Mouse (Mus musculus): ENCODE measurements around the gene Scamp3. TPM values are rescaled to one million over a fixed set of nuclear protein-coding genes. Genes with fewer than 3 reads are reported as not detected.
"Not testable (repeated sequence)": the region's sequence is repeated elsewhere in the genome, so short reads cannot be mapped to it uniquely, and the experiment has no call there.

Scamp3 gene
- total and polyA plus RNA-seq, 2 experiments, result 9.1 to 120 TPM

GRCm38 (mm10) chr3:89158651-89159050 lies 18.6 kb upstream of the Scamp3 start:
- no peaks in the 10 kb centered on the region for H3K27me3 ChIP-seq (ENCODE audit: control insufficient read depth, insufficient read depth, low read length)
- DNase-seq (ENCODE audit: extremely low read depth, low read depth, low spot score), result no peak
- no peak overlapping the region for H3K27ac ChIP-seq (replicated peaks; ENCODE audit: insufficient read depth, low read depth, low read length)
- H3K4me1 ChIP-seq (ENCODE audit: control insufficient read depth, insufficient read depth, low read length), result peaks cover under 1% of the 10 kb centered on the region; the same call in 1 of the 2 replicates
- H3K79me2 ChIP-seq (ENCODE audit: control insufficient read depth, insufficient read depth, low read length), result no peaks in the 10 kb centered on the region
- TF ChIP-seq POLR2A (IDR thresholded peaks at IDR 0.05; ENCODE audit: extremely low read depth, insufficient read depth, low read length), result no peak
- TF ChIP-seq CTCF (IDR thresholded peaks at IDR 0.05; ENCODE audit: low read depth, low read length), result no peak
- H3K4me3 ChIP-seq (ENCODE audit: insufficient read depth, low read depth, low read length), result no peak overlapping the region
- 26% methylated on average over 7 of the region's 7 CpGs for WGBS
- H3K36me3 ChIP-seq (ENCODE audit: control insufficient read depth, insufficient read depth, low read length), result no peaks in the 10 kb centered on the region
- no peak overlapping the region for H3K9ac ChIP-seq (ENCODE audit: low read depth, low read length)

- no peaks in the 10 kb centered on the region for H3K36me3 ChIP-seq (ENCODE audit: control insufficient read depth, insufficient read depth, low read length)
- H3K4me3 ChIP-seq (ENCODE audit: insufficient read depth, low read depth, low read length), result no peak overlapping the region
- TF ChIP-seq POLR2A (IDR thresholded peaks at IDR 0.05; ENCODE audit: extremely low read depth, insufficient read depth, low read length), result no peak
- no peak for TF ChIP-seq CTCF (IDR thresholded peaks at IDR 0.05; ENCODE audit: low read depth, low read length)
- DNase-seq (ENCODE audit: extremely low read depth, low read depth, low spot score), result peak; percentile 39
- no peaks in the 10 kb centered on the region for H3K27me3 ChIP-seq (ENCODE audit: control insufficient read depth, insufficient read depth, low read length)
- H3K27ac ChIP-seq (replicated peaks; ENCODE audit: insufficient read depth, low read depth, low read length), result no peak overlapping the region
- H3K9ac ChIP-seq (ENCODE audit: low read depth, low read length), result no peak overlapping the region
- 4% methylated on average over 13 of the region's 13 CpGs for WGBS
- H3K4me1 ChIP-seq (ENCODE audit: control insufficient read depth, insufficient read depth, low read length), result peaks cover 3% of the 10 kb centered on the region; the same call in 1 of the 2 replicates
- H3K79me2 ChIP-seq (ENCODE audit: control insufficient read depth, insufficient read depth, low read length), result no peaks in the 10 kb centered on the region
These were observed 18.1 kb upstream of the Scamp3 start for GRCm38 (mm10) chr3:89159211-89159610.

GRCm38 (mm10) chr3:89159616-89160344 lies 17.5 kb upstream of the Scamp3 start, which contains the start of gene Hcn3:
TSS of gene Hcn3 (minus strand) at chr3:89160196.
- Histone ChIP-seq H3K4me3 (ENCODE audit: insufficient read depth, low read depth, low read length) (peak within 1 kb of the TSS; percentile 46; the same call in 1 of the 2 replicates), H3K4me1 (ENCODE audit: control insufficient read depth, insufficient read depth, low read length) (peaks cover 3% of the 10 kb centered on the region; the same call in 1 of the 2 replicates), H3K79me2 (ENCODE audit: control insufficient read depth, insufficient read depth, low read length) (no peaks in the 10 kb centered on the region), H3K9ac (ENCODE audit: low read depth, low read length) (peak within 1 kb of the TSS; percentile 52), H3K36me3 (ENCODE audit: control insufficient read depth, insufficient read depth, low read length) (no peaks in the 10 kb centered on the region), H3K27ac (replicated peaks; ENCODE audit: insufficient read depth, low read depth, low read length) (no peak within 1 kb of the TSS), H3K27me3 (ENCODE audit: control insufficient read depth, insufficient read depth, low read length) (no peaks in the 10 kb centered on the region)
- TF ChIP-seq CTCF (IDR thresholded peaks at IDR 0.05; ENCODE audit: low read depth, low read length), result peak; percentile 57
- no peak for TF ChIP-seq POLR2A (IDR thresholded peaks at IDR 0.05; ENCODE audit: extremely low read depth, insufficient read depth, low read length)
- no peak for DNase-seq (ENCODE audit: extremely low read depth, low read depth, low spot score)
- under 1% methylated on average over 66 of the region's 66 CpGs for WGBS

- not testable (repeated sequence) for H3K4me3 ChIP-seq (ENCODE audit: insufficient read depth, low read depth, low read length); H3K9ac ChIP-seq (ENCODE audit: low read depth, low read length); H3K27ac ChIP-seq (replicated peaks; ENCODE audit: insufficient read depth, low read depth, low read length); H3K36me3 ChIP-seq (ENCODE audit: control insufficient read depth, insufficient read depth, low read length); DNase-seq (ENCODE audit: extremely low read depth, low read depth, low spot score); H3K79me2 ChIP-seq (ENCODE audit: control insufficient read depth, insufficient read depth, low read length); H3K27me3 ChIP-seq (ENCODE audit: control insufficient read depth, insufficient read depth, low read length)
- peaks cover 11% of the 10 kb centered on the region for H3K4me1 ChIP-seq (ENCODE audit: control insufficient read depth, insufficient read depth, low read length)
These were observed 16.1 kb upstream of the Scamp3 start for GRCm38 (mm10) chr3:89161207-89161606.

- 81% methylated on average over 4 of the region's 4 CpGs for WGBS
- no peak overlapping the region for H3K27ac ChIP-seq (replicated peaks; ENCODE audit: insufficient read depth, low read depth, low read length)
- H3K79me2 ChIP-seq (ENCODE audit: control insufficient read depth, insufficient read depth, low read length), result peaks cover 3% of the 10 kb centered on the region; the same call in 1 of the 2 replicates
- H3K4me1 ChIP-seq (ENCODE audit: control insufficient read depth, insufficient read depth, low read length), result peaks cover 14% of the 10 kb centered on the region
- H3K9ac ChIP-seq (ENCODE audit: low read depth, low read length), result no peak overlapping the region
- no peaks in the 10 kb centered on the region for H3K27me3 ChIP-seq (ENCODE audit: control insufficient read depth, insufficient read depth, low read length)
- peaks cover 3% of the 10 kb centered on the region; the same call in 1 of the 2 replicates for H3K36me3 ChIP-seq (ENCODE audit: control insufficient read depth, insufficient read depth, low read length)
- TF ChIP-seq POLR2A (IDR thresholded peaks at IDR 0.05; ENCODE audit: extremely low read depth, insufficient read depth, low read length), result no peak
- TF ChIP-seq CTCF (IDR thresholded peaks at IDR 0.05; ENCODE audit: low read depth, low read length), result no peak
- H3K4me3 ChIP-seq (ENCODE audit: insufficient read depth, low read depth, low read length), result no peak overlapping the region
- DNase-seq (ENCODE audit: extremely low read depth, low read depth, low spot score), result no peak
These were observed 15.5 kb upstream of the Scamp3 start for GRCm38 (mm10) chr3:89161786-89162185.

GRCm38 (mm10) chr3:89163123-89163522 lies 14.2 kb upstream of the Scamp3 start:
- Histone ChIP-seq H3K36me3 (ENCODE audit: control insufficient read depth, insufficient read depth, low read length) (peaks cover 10% of the 10 kb centered on the region; the same call in 1 of the 2 replicates), H3K9ac (ENCODE audit: low read depth, low read length) (no peak overlapping the region), H3K79me2 (ENCODE audit: control insufficient read depth, insufficient read depth, low read length) (peaks cover 3% of the 10 kb centered on the region; the same call in 1 of the 2 replicates), H3K27ac (replicated peaks; ENCODE audit: insufficient read depth, low read depth, low read length) (no peak overlapping the region), H3K4me1 (ENCODE audit: control insufficient read depth, insufficient read depth, low read length) (peaks cover 15% of the 10 kb centered on the region), H3K4me3 (ENCODE audit: insufficient read depth, low read depth, low read length) (no peak overlapping the region), H3K27me3 (ENCODE audit: control insufficient read depth, insufficient read depth, low read length) (no peaks in the 10 kb centered on the region)
- DNase-seq (ENCODE audit: extremely low read depth, low read depth, low spot score), result no peak
- 84% methylated on average over 1 of the region's 1 CpGs for WGBS
- no peak for TF ChIP-seq POLR2A (IDR thresholded peaks at IDR 0.05; ENCODE audit: extremely low read depth, insufficient read depth, low read length)
- TF ChIP-seq CTCF (IDR thresholded peaks at IDR 0.05; ENCODE audit: low read depth, low read length), result no peak

All from liver, adult 2 months (tissue).